Mouse (Mus musculus) MN1 (cell line): ENCODE results near the gene Gsg1l.

Experiments used
- DNase-seq: peaks from one replicate; pipeline ENCODE4 v3.0.0-alpha.2; 2016; ENCODE audit warnings: low spot score

The Gsg1l gene

GRCm38 (mm10) chr7:125864026-125864425, 218.2 kb downstream of the Gsg1l start:
- no peak for DNase-seq

GRCm38 (mm10) chr7:125860421-125860820, 221.8 kb downstream of the Gsg1l start:
- DNase-seq: no peak

GRCm38 (mm10) chr7:125859564-125859963, 222.6 kb downstream of the Gsg1l start:
- DNase-seq: no peak

- DNase-seq: peak; percentile 28
Measured at GRCm38 (mm10) chr7:125847528-125847866, 234.7 kb downstream of the Gsg1l start.

- no peak for DNase-seq
Measured at GRCm38 (mm10) chr7:125846866-125847527, 235.2 kb downstream of the Gsg1l start.

- DNase-seq: no peak
Measured at GRCm38 (mm10) chr7:125845611-125846010, 236.6 kb downstream of the Gsg1l start.

- no peak for DNase-seq
Measured at GRCm38 (mm10) chr7:125838078-125838742, 244.0 kb downstream of the Gsg1l start.

- no peak for DNase-seq
Measured at GRCm38 (mm10) chr7:125833471-125833870, 248.7 kb downstream of the Gsg1l start.

- no peak for DNase-seq
Measured at GRCm38 (mm10) chr7:125832767-125833166, 249.4 kb downstream of the Gsg1l start.

- peak; percentile 75 for DNase-seq
Measured at GRCm38 (mm10) chr7:125829121-125829666, 253.0 kb downstream of the Gsg1l start.

- DNase-seq: peak; percentile 20
Measured at GRCm38 (mm10) chr7:125828561-125828960, 253.7 kb downstream of the Gsg1l start.
